Mouse (Mus musculus) hindbrain, postnatal 0 days (tissue): ENCODE measurements at regions not wholly inside any gene's neighbourhood (a gene's known extent, or its start where the extent isn't known, plus 50 kb on each side); places are given as distances from the start of the nearest gene placed in this dataset.
A peak's percentile ranks its signal among the peaks of the same experiment; 100 is the strongest.
"Not testable (repeated sequence)": the region's sequence is repeated elsewhere in the genome, so short reads cannot be mapped to it uniquely, and the experiment has no call there.

Source experiments
- ATAC-seq: fragments of 200-750 bp; cut with Nextera tagmentation; 2 replicates; pipeline ENCODE4 v1.8.0; 2017; ENCODE audit warnings: mild to moderate bottlenecking, moderate TSS enrichment, moderate library complexity
- DNase-seq: peaks from one replicate; pipeline ENCODE4 v3.0.0-alpha.2; 2015; ENCODE audit warnings: low spot score
- H3K27ac ChIP-seq: fragments of 300-500 bp; sonication (generic); 2 replicates; pipeline ENCODE4 v1.5.1; 2014; ENCODE audit warnings: mild to moderate bottlenecking
- H3K27me3 ChIP-seq: fragments of 300-500 bp; sonication (generic); 2 replicates; pipeline ENCODE4 v1.6.1; 2014; ENCODE audit warnings: low read length, mixed read lengths; ENCODE audit not compliant: insufficient read depth
- H3K36me3 ChIP-seq: fragments of 300-500 bp; sonication (generic); 2 replicates; pipeline ENCODE4 v1.6.1; 2014; ENCODE audit warnings: low read length, mixed read lengths; ENCODE audit not compliant: insufficient read depth
- H3K4me1 ChIP-seq: fragments of 300-500 bp; sonication (generic); 2 replicates; pipeline ENCODE4 v1.6.1; 2014; ENCODE audit warnings: antibody characterized with exemption, low read length, mixed read lengths; ENCODE audit not compliant: insufficient read depth
- H3K4me2 ChIP-seq: fragments of 300-500 bp; sonication (generic); 2 replicates; pipeline ENCODE4 v1.6.1; 2014; ENCODE audit warnings: low read depth, mild to moderate bottlenecking, low read length, moderate library complexity, mixed read lengths
- H3K4me3 ChIP-seq: fragments of 300-500 bp; sonication (generic); 2 replicates; pipeline ENCODE4 v1.5.1; 2014; ENCODE audit warnings: low read length
- H3K9ac ChIP-seq: fragments of 300-500 bp; sonication (generic); replicated peaks from 2 replicates; pipeline ENCODE4 v1.6.1; 2014; ENCODE audit warnings: mild to moderate bottlenecking, low read length, moderate library complexity, mixed read lengths
- H3K9me3 ChIP-seq: fragments of 300-500 bp; sonication (generic); 2 replicates; pipeline ENCODE4 v1.6.1; 2016; ENCODE audit warnings: low read length, mixed read lengths
- CTCF ChIP-seq: IDR thresholded peaks from 2 replicates; pipeline ENCODE4 v1.5.1; 2016; ENCODE audit warnings: antibody characterized with exemption, control low read depth, low read depth
- WGBS: fragments of 180-500 bp; shearing (Covaris S2); extraction: QIAGEN DNeasy Blood & Tissue Kit; methylation state at CpG from one replicate; pipeline ENCODE4 v1.1.7; 2014; 5-methylcytosine and 5-hydroxymethylcytosine counted together

DNA sequence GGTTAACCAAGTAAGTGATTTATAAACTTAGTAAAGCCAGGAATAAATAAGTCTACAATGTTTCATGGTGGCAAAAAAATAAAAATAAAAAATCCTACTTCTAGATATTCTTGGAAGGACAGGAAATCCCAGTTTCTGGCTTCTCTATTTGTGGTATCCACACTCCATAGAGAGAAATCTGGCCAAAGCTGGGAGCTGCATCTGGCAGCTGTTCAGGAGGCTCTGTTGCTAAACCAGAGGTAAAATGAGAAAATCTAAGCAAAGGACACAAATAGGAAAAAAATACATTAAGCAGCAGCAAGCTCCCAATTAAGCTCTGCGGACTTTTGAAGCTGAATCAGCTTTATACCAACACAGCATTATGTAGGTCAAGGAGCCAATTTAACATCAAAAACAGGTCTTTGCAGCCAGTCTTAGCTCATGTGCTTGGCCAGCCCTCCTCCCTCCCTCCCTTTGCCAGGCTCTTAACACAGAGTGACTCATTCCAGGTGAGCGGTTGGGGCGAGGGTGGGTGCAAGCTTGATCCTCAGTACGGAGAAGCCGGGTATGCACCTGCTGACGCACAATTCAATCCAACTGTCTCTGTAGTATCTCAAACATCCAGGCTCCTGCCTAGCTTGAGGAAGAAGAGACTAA is 456.9 kb downstream of the Cbln4 start:
- DNase-seq: no peak
- Histone ChIP-seq H3K27ac (no peak overlapping the region), H3K36me3 (no peaks in the 10 kb centered on the region), H3K4me2 (no peak overlapping the region), H3K9ac (no peak overlapping the region), H3K4me1 (0 out of 2 replicates have a peak, but pooled peaks cover 7% of the 10 kb centered on the region), H3K9me3 (no peaks in the 10 kb centered on the region), H3K4me3 (no peak overlapping the region), H3K27me3 (no peaks in the 10 kb centered on the region)
- WGBS: 95% methylated on average over 6 of the region's 6 CpGs
- TF ChIP-seq CTCF: no peak
- no peak for ATAC-seq

DNA sequence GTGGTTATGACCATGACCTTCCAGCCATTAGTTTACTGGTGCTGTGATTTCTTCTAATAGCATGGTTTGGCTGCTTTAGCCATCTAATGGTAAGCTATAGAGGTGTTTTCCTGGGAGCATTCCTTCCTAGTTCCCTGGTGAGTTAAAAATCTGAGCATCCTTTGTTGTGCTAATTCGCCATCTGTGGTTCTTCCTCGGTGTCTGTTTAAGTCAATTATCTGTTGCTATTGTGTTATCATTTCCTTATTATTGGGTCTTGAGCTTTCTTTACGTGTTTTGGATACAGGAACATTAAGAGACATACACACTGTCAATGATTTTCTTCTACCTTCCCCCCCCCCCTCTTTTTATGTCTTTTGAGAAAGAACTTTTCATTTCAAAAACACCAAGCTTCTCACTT is 468.9 kb downstream of the Cbln4 start:
- no peaks in the 10 kb centered on the region for H3K4me1 ChIP-seq
- H3K27me3 ChIP-seq: no peaks in the 10 kb centered on the region
- H3K9me3 ChIP-seq: no peaks in the 10 kb centered on the region
- H3K4me3 ChIP-seq: no peak overlapping the region
- no peak for TF ChIP-seq CTCF
- no peak overlapping the region for H3K4me2 ChIP-seq
- DNase-seq: no peak
- no peak overlapping the region for H3K27ac ChIP-seq
- 36% methylated on average over 3 of the region's 3 CpGs for WGBS
- no peaks in the 10 kb centered on the region for H3K36me3 ChIP-seq
- ATAC-seq: no peak
- H3K9ac ChIP-seq: no peak overlapping the region

DNA sequence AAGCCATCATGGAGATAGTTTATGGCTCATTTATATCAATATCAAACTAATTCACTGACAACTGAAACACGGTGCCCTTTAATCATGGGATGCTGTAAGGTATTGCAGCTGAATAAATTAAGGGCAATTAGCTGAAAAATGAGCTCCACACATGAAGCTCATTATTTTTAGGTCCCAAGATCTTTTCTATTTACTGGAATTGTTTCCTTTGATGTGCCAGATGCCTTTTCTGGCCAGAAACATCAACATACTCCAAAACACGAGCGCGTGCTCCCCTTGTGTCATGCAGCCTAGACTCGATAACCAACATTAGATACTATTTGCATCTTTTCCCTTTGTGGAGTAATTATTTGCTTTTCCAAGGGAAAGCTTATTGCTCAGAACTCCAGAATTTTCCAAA is 480.6 kb downstream of the Cbln4 start:
- no peak for ATAC-seq
- no peak overlapping the region for H3K27ac ChIP-seq
- TF ChIP-seq CTCF: no peak
- H3K9ac ChIP-seq: no peak overlapping the region
- WGBS: 64% methylated on average over 5 of the region's 5 CpGs
- no peak overlapping the region for H3K4me3 ChIP-seq
- no peak overlapping the region for H3K4me2 ChIP-seq
- no peaks in the 10 kb centered on the region for H3K9me3 ChIP-seq
- no peaks in the 10 kb centered on the region for H3K36me3 ChIP-seq
- no peaks in the 10 kb centered on the region for H3K4me1 ChIP-seq
- H3K27me3 ChIP-seq: no peaks in the 10 kb centered on the region
- no peak for DNase-seq

DNA sequence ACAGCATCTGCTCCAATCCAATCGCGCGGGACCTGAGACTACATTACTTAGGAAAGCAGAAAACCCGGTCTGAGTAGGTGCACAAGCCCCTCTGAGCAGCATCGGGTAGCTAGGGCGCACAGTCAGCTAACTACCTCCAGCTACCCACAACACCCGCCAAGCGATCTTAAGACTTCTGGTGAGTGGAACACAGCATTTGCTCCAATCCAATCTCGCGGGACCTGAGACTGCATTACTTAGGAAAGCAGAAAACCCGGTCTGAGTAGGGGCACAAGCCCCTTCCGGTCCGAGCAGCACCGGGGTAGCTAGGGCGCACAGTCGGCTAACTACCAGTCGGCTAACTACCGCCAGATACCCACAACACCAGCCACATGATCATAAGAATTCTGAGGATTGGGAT is 500.5 kb downstream of the Cbln4 start:
- not testable (repeated sequence) for H3K9me3 ChIP-seq, H3K36me3 ChIP-seq, H3K4me3 ChIP-seq, ATAC-seq, H3K4me2 ChIP-seq, H3K4me1 ChIP-seq, H3K27ac ChIP-seq, DNase-seq, H3K27me3 ChIP-seq, H3K9ac ChIP-seq
- 90% methylated on average over 18 of the region's 18 CpGs for WGBS

DNA sequence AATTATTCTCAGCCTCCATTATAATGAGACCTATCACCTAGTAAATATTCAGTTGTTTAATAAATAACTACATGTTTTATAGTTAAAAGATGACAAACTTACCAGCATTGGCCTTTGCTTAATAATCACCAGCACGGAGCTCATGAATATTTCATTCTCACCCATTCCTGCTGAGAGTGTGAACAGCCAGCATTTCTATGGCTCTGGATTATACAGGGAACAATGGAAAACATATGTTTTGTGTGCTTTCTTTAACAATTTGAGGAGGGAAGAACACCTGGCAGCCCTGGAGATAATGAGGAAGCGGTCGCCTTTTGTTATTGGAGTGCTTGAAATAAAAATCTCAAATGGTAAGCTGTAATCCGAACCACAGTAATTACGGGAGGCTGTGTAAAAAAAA is 528.4 kb downstream of the Cbln4 start:
- no peak for TF ChIP-seq CTCF
- Histone ChIP-seq H3K9ac (no peak overlapping the region), H3K4me2 (no peak overlapping the region), H3K27me3 (no peaks in the 10 kb centered on the region), H3K4me1 (no peaks in the 10 kb centered on the region), H3K4me3 (no peak overlapping the region), H3K9me3 (no peaks in the 10 kb centered on the region), H3K27ac (no peak overlapping the region), H3K36me3 (no peaks in the 10 kb centered on the region)
- DNase-seq: peak; percentile 18
- WGBS: 49% methylated on average over 5 of the region's 5 CpGs
- no peak for ATAC-seq

DNA sequence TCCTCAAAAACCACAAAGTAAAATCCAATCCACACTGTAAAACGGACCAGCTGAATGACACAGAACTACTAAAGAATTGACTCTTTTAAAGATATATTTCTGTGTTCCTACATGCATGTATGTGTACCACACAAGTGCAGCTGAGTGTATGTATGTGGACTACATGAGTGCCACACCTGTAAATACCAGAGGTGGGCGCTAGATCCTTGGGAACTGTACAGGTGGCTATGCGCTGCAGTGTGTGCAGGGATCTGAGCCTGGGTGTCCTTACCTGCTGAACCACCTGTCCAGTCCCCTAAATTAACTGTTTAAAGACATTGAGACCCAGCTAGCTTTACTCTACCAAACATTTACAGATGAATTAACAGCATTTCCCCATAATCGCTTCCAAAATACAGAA is 546.6 kb downstream of the Cbln4 start:
- Histone ChIP-seq H3K9ac (no peak overlapping the region), H3K27ac (no peak overlapping the region), H3K4me1 (no peaks in the 10 kb centered on the region), H3K4me3 (no peak overlapping the region), H3K4me2 (no peak overlapping the region), H3K36me3 (no peaks in the 10 kb centered on the region), H3K9me3 (no peaks in the 10 kb centered on the region), H3K27me3 (no peaks in the 10 kb centered on the region)
- DNase-seq (peak; percentile 20), ATAC-seq (no peak)
- 86% methylated on average over 4 of the region's 4 CpGs for WGBS
- TF ChIP-seq CTCF: peak; percentile 54

DNA sequence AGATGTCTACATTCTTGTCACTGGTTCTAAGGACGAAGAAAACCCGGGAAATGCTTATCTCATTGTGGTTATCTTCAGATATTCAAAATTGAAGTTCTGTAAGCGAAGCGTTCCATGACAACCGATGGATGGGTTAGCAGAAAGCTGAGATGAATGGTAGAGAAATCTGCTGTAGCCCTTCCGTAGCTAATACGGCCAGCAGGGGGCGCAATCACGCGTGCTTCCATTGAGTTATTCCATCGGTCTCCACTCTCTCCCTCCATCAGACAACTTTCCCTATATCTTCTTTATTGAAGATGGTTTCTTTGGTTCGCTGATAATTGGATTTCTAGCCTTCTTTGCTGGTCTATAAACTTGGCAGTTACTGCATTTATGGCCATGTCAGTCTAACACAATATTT is 549.5 kb downstream of the Cbln4 start:
- H3K4me1 ChIP-seq: no peaks in the 10 kb centered on the region
- whole genome bisulfite sequencing: 41% methylated on average over 12 of the region's 12 CpGs
- ATAC-seq (no peak), DNase-seq (peak; percentile 66)
- no peak overlapping the region for H3K4me2 ChIP-seq
- no peak overlapping the region for H3K27ac ChIP-seq
- no peaks in the 10 kb centered on the region for H3K36me3 ChIP-seq
- no peaks in the 10 kb centered on the region for H3K9me3 ChIP-seq
- TF ChIP-seq CTCF: peak; percentile 76
- H3K27me3 ChIP-seq: no peaks in the 10 kb centered on the region
- no peak overlapping the region for H3K9ac ChIP-seq
- H3K4me3 ChIP-seq: no peak overlapping the region
